Mouse (Mus musculus): ENCODE results near the gene Begain. TPM values are rescaled to one million over a fixed set of nuclear protein-coding genes. Genes with fewer than 3 reads are reported as not detected.
A peak's percentile ranks its signal among the peaks of the same experiment; 100 is the strongest.

The Begain gene
- total RNA-seq, 2 experiments from 2014 or later = 1.0 to 1.3 TPM

DNA sequence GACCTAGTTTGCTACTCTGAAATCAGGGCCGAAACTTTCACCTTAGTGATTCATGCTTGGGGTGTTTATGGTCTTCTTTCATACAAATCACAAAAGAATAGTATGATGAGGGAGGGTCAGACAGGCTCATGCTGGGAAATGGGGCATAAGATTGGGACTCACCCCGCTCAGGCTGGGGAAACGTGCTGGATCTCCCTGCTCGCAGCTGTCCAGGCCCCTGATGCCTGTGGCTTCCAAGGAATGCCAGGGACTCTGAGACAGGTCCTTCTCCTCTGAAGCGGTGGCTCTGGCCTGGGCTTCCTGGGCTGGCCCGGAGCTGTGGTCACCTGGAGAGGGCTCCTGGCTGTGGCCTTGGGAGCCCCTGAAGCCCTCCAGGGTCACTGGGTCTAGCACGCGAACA, 9.4 kb downstream of the Begain start:
- intact Hi-C loops (cut with DNase I; ENCODE audit: low total_unique reads) = no loop called here
- no peak for DNase-seq

DNA sequence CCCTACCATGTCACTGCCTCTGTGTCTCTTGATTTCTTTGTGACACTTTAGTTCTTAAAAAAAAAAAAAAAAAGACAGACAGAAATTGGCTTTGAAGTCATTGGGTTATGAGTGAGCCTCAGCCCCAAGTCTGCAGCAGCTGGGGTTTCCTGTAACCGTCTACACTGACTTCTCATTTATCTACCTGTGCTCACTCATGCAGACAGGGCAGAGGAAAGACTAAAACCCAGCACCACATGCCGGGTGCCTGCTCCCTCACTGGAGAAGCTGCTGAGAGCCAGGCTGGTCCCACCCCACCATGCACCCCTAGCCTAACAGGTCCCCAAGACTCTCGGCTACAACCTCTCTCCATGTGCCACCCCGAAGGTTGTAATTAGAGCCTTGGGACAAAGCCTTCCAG, 10.3 kb downstream of the Begain start:
- intact Hi-C loops (cut with DNase I; ENCODE audit: low total_unique reads) = no loop called here

DNA sequence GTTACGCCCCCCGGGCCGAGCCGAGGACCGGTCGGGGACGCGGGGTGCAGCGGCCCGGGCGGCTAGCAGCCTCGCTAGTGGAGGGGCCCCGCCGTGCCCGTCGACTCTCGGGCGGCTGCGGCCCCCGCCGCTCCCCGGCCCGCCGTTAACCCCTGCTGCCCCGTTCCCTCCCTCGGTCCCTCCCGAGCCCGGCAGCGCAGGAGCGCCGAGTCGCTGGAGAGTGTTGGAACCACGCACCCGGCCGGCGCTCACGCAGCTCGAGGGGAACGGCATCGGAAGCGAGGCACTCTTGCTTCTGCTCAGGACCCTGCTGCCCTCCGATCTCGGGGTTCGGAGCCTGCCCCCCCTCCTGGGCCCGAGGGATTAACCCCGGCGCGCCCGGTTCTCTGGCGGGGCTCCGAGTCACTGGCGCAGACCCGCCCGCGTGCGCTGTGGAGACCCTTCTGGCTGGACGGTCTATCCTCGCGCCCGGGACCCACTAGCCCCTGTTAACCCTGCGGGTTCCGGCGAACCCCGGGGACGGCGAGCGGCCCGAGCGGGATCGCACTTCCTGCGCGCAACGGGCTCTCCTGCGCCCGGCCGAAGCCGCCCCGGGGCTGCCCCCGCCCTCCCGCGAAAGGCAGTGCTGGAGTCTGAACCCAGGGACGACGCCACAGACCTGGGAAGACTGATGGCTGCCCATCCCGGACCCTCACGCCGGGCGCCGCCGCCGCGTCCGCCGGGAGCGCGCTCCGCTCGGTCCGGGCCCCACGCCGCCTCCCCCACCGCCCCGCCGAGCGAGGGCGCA, 14.8 kb downstream of the Begain start:
- intact Hi-C loops (cut with DNase I; ENCODE audit: low total_unique reads) = no loop called here

More for the DNA sequence above, 10.3 kb downstream of the Begain start:
- DNase-seq = no peak

DNA sequence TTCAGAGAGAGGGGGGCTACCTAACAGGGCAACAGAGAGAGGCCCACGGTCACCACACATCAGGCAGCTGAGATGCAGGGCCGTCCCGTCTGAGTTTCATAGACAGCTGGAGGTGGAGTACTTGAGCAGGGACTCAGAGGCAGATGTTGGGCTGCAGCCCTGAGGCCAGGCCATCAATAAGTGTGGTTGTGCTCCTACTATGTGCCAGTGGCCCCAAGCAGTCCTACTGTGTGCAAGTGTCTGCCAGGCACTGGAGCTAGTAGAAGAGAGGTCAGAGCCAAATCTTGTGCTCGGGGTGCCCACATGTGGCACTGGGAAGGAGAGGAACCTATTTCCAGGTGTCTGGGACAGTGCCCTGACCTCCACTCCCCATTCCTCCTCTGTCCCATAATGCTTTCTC, 18.1 kb downstream of the Begain start:
- DNase-seq = no peak
- intact Hi-C loops (cut with DNase I; ENCODE audit: low total_unique reads) = no loop called here

More for the DNA sequence above, 14.8 kb downstream of the Begain start:
- DNase-seq = no peak

DNA sequence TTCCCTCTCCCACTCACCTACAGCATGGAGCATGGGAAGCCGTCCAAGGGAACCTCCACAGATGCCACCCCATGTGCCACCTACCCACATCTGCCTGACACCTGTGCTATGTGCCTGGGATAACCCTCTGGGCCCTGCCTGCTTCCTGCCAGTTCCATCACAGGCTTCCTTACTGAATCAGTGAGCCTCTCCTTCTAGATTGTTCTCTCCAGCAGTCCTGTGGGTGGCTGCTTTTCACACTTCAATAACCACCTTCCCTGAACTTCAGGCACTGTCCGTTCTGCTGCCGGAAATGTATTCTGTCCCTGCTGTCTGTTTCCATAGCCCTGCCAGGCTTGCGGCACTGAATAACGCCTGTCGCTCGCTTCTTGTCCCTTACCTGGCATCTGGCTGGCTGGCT, 22.4 kb downstream of the Begain start:
- intact Hi-C loops (cut with DNase I; ENCODE audit: low total_unique reads) = no loop called here
- DNase-seq = no peak

- DNase-seq = no peak
- intact Hi-C loops (cut with DNase I; ENCODE audit: low total_unique reads) = no loop called here
Measured at GRCm38 (mm10) chr12:109044497-109044896, 23.5 kb downstream of the Begain start.

- intact Hi-C loops (cut with DNase I; ENCODE audit: low total_unique reads) = no loop called here
- DNase-seq = no peak
Measured at GRCm38 (mm10) chr12:109039311-109039710, 28.7 kb downstream of the Begain start.

DNA sequence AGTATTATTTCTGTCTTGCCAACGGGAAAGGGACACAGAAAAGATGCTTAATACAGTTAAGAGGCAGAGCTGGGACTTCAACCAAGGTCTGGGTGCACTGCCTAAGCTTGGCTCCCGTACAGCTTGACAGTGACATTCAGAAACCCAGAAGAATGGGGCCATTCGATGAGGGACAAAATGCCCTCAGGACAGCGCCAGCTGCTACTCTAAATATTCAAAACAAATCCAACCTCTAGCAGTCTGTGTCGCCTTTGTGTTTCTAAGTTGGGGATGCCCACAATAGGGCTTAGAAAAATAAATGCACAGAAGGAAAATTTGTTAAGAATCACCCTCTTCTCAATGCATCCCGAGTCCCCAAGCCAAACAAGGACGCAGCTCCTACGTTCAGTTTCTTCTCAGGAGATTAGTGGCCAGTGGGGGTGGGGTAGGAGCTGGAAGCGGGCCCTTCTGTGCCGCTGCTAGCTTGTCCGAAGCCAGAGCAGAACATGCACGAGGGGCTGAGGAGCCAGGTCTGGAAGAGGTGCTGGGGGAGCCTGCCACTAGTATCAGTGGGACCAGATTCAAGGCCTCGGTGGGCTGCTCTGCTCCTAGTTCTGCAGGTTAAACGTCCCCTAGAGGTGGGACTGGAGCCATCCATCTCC, 29.7 kb downstream of the Begain start:
- intact Hi-C loops (cut with DNase I; ENCODE audit: low total_unique reads) = no loop called here
- no peak for DNase-seq

- DNase-seq = peak; percentile 53
- intact Hi-C loops (cut with DNase I; ENCODE audit: low total_unique reads) = no loop called here
Measured at GRCm38 (mm10) chr12:109037026-109037425, 31.0 kb downstream of the Begain start.

- DNase-seq = no peak
- intact Hi-C loops (cut with DNase I; ENCODE audit: low total_unique reads) = no loop called here
Measured at GRCm38 (mm10) chr12:109023780-109024179, 44.2 kb downstream of the Begain start.

DNA sequence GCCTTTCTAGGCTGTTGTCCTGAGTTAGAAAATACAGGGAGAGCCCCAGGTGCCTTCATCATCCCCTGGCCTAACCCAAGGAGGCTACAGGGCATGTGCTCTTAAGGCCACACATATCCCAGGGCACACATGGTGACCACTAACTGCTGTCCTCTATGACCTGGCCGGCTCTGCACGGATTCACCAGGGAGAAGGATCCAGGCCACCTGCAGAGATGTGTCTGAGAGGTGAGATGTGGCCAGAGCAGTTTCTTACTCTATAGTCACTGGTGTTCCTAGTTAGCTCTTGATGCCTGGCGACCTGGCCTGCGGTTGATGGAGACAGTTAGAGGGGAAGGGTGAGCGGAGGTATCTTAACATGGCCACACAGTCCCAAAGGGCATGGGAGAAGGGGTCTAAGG, 45.1 kb downstream of the Begain start:
- intact Hi-C loops (cut with DNase I; ENCODE audit: low total_unique reads) = no loop called here
- no peak for DNase-seq

GRCm38 (mm10) chr12:109022181-109022691, 45.8 kb downstream of the Begain start:
- no peak for DNase-seq
- intact Hi-C loops (cut with DNase I; ENCODE audit: low total_unique reads) = no loop called here

- intact Hi-C loops (cut with DNase I; ENCODE audit: low total_unique reads) = no loop called here
- DNase-seq = no peak
Measured at GRCm38 (mm10) chr12:109010070-109010649, 57.9 kb downstream of the Begain start.

- intact Hi-C loops (cut with DNase I; ENCODE audit: low total_unique reads) = no loop called here
- no peak for DNase-seq
Measured at GRCm38 (mm10) chr12:109002978-109003377, 65.0 kb downstream of the Begain start.

GRCm38 (mm10) chr12:108997249-108997648, 70.8 kb downstream of the Begain start:
- DNase-seq = no peak
- intact Hi-C loops (cut with DNase I; ENCODE audit: low total_unique reads) = no loop called here

DNA sequence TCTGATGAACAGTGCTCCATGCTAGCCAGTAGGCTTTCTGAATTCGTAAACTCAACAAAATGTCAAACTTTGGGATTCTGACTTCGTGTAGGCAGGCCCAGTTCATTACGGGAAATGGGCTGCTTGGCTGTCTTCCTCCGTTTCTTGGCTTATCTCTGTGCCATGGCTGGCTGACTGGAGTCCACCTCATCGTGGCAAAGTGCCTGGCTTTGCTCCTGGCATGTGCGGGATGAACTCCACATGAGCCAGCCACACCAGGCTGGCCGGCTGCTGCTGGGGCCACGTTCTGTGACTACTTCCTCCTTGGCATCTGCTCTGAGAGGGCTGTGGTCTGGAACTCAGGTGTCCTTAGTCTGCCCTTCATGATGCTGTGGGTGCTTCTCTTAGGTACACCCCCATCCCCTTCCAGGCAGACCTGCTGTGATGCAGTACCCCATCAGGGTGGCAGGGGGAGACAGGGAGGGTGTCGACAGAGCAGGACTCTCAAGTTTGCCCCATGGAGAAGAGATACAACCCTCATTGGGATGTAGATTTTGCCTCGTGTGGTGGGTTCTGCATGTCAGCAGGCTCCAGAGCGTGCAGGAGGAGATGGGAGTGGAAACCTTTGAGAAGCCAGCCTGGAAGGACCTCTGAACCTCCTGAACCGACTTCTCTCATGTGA, 71.9 kb downstream of the Begain start:
- no peak for DNase-seq
- intact Hi-C loops (cut with DNase I; ENCODE audit: low total_unique reads) = no loop called here

GRCm38 (mm10) chr12:108994436-108995031, 73.5 kb downstream of the Begain start:
- peak; percentile 83 for DNase-seq
- intact Hi-C loops (cut with DNase I; ENCODE audit: low total_unique reads) = no loop called here

DNA sequence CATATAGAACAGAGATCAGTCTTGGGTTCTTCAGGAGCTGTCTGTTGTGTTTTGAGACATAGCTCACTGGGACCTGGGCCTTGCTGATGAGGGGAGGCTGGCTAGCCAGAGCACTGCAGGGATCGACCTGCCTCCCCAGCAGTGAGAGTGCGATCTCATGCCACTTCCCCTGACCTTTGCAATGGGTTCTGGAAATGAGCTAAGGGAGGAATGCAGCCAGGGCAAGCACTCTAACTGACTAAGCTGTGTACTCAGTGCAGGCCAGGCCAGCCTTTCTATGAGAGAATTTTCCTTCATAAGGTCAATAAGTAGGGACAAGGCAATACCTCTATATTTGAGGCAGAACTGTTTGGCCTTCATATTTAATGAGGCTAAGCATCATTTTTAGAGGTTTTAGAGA, 75.0 kb downstream of the Begain start:
- intact Hi-C loops (cut with DNase I; ENCODE audit: low total_unique reads) = no loop called here
- no peak for DNase-seq

- intact Hi-C loops (cut with DNase I; ENCODE audit: low total_unique reads) = no loop called here
- DNase-seq = no peak
Measured at GRCm38 (mm10) chr12:108990425-108990824, 77.6 kb downstream of the Begain start.

DNA sequence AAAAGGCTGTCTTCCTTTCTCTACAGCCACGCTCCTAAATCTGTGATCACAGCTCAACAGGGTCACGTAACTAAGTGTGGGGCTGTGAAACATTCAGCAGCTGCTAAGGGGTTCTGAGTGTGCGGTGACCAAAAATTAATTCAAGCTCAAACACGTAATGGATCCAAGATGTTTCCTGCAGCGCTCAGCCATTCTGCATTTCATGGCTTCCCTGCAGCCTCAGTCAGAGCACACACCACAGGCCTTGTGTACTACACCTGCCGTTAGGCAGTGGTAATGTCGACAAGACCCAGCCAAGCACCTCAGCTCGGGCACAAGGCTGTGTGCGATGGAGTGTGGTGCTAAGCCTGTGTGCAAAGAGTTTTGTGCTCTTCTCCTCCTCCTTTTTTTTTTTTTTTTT, 80.6 kb downstream of the Begain start:
- no peak for DNase-seq
- intact Hi-C loops (cut with DNase I; ENCODE audit: low total_unique reads) = no loop called here
